Comparison of ENCODE assay signal across 7 mouse cellular contexts in genomic region chr15:85678981-85679708, GRCm38 (mm10). TPM values are rescaled to one million over a fixed set of nuclear protein-coding genes. Genes with fewer than 3 reads are reported as not detected.
DNase-seq lines count a peak whose midpoint lies in the region; ATAC-seq and TF ChIP-seq lines count a peak whose summit lies in the region.

No protein-coding gene starts in this region.

- H3K9ac ChIP-seq in forebrain, embryonic 12.5 days: 0 out of 2 replicates have a peak overlapping the region, but pooled peaks have one; percentile 25

- WGBS in forebrain, embryonic 12.5 days: 86% methylated on average over 20 of the region's 24 CpGs

- peaks cover 20% of the 10 kb centered on the region for H3K4me1 ChIP-seq in forebrain, embryonic 12.5 days

- TF ChIP-seq CTCF in brain, embryonic 14.5 days (IDR thresholded peaks at IDR 0.05; ENCODE audit: borderline replicate concordance, extremely low read depth, insufficient read depth, insufficient read length): no peak

- peak overlapping the region; percentile 61 for H3K27ac ChIP-seq in forebrain, embryonic 12.5 days

- peak; percentile 69 to 88 for DNase-seq in layer of hippocampus, adult 18-20 months (ENCODE audit: low spot score in 2 of 2)
- no peak for DNase-seq in layer of hippocampus, adult 9-10 months (ENCODE audit: low spot score)
- DNase-seq in brain, embryonic 14.5 days (ENCODE audit: low read depth): peak; percentile 89
- peak; percentile 77 to 85 for DNase-seq in left cerebral cortex, postnatal 25 days (ENCODE audit: low spot score in 2 of 2)
- DNase-seq in B cell, adult 2 months: no peak

- intact Hi-C loops in left cerebral cortex, postnatal 25 days (cut with DNase I): loop anchor here (1.0 kb wide), 1 partner anchor 8 kb away; no protein-coding TSS in a partner anchor

- H3K4me3 ChIP-seq in forebrain, embryonic 12.5 days (replicated peaks): no peak overlapping the region

- peaks cover 54% of the 10 kb centered on the region for H3K27me3 ChIP-seq in forebrain, embryonic 12.5 days

- no peaks in the 10 kb centered on the region for H3K9me3 ChIP-seq in forebrain, embryonic 12.5 days

- H3K36me3 ChIP-seq in forebrain, embryonic 12.5 days (replicated peaks): peaks cover 13% of the 10 kb centered on the region

- TF ChIP-seq POLR2A in brain, embryonic 14.5 days (IDR thresholded peaks at IDR 0.05; ENCODE audit: borderline replicate concordance, extremely low read depth, insufficient read depth, insufficient read length, poor library complexity, severe bottlenecking): no peak

- no peak for ATAC-seq in forebrain, embryonic 12.5 days (ENCODE audit: low FRiP score)
- ATAC-seq in erythroblast, adult 5-6 weeks (replicated peaks; ENCODE audit: low FRiP score, poor library complexity, severe bottlenecking): no peak

- peak overlapping the region; percentile 8; the same call in 1 of the 2 replicates for H3K4me2 ChIP-seq in forebrain, embryonic 12.5 days

RNA-seq across cellular contexts. Expression of gene Ppara, which starts 55.6 kb away (rescaled TPM):
- 1 to 10 TPM; 2.9 to 3.4 TPM for total RNA-seq in layer of hippocampus, adult 18-20 months (2021)
- 0.14 and 0.46 TPM in 2 replicates for polyA plus RNA-seq in brain, embryonic 14.5 days (2012; rRNA removed)
- polyA plus RNA-seq in forebrain, embryonic 12.5 days (2016; fragmentation: Nextera tagmentation; extraction: Ambion mirVana): 0.53 and 0.74 TPM in 2 replicates
- 1 to 10 TPM; 3.3 to 4.2 TPM for total RNA-seq in left cerebral cortex, postnatal 25 days (2021)
- not detected in 2 replicates for total RNA-seq in erythroblast, adult 5-6 weeks (2015; ENCODE audit: low replicate concordance)
- not detected in 2 replicates for total RNA-seq in erythroblast, adult 5-6 weeks (2017; ENCODE audit: low replicate concordance)

Comparison
In these comparisons a context has a peak if more than half of its experiments do, and no peak if none do; other contexts are left out.
1. DNase-seq: peak in layer of hippocampus, adult 18-20 months (2 of 2), brain, embryonic 14.5 days (single experiment) and left cerebral cortex, postnatal 25 days (2 of 2); none in layer of hippocampus, adult 9-10 months (single experiment) and B cell, adult 2 months (0 of 2).